Mouse (Mus musculus) erythroblast, embryonic 14.5 days (primary cell): ENCODE measurements around the gene Slc22a18.

ENCODE experiments used
- GATA1 ChIP-seq: IDR thresholded peaks from 2 replicates; pipeline ENCODE4 v1.6.1; 2012; ENCODE audit warnings: low read length, inconsistent platforms, mixed read lengths
- TAL1 ChIP-seq: IDR thresholded peaks from 3 replicates; pipeline ENCODE4 v1.6.1; 2012; ENCODE audit warnings: low read length, inconsistent platforms, mixed read lengths

DNA sequence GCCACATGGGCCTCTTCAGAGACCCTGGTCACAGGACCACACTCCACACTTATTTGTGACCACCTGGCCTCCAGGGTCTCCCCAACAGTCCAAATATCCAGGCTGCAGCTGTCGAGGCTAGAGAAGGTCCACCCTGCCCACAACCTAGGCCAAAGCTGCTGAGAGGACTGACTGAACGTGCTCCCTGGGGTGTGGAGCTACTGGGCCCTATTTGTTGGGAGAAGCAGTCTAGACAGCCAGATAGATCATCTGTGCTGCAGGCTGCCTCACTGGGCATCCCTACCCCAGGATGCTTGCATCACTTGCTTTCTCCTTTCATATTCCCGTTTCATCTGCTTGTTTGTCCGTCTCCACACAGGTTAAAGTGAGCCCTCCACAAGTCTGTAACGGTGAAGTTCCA, 11.0 kb upstream of the Slc22a18 start:
- TF ChIP-seq GATA1 (no peak), TAL1 (no peak)
